Mouse (Mus musculus): ENCODE results near the gene Krt76. TPM values are rescaled to one million over a fixed set of nuclear protein-coding genes. Genes with fewer than 3 reads are reported as not detected.

Krt76 gene
- polyA plus RNA-seq, 1 experiment from 2014 or later = not detected

GRCm38 (mm10) chr15:101855732-101856131, 37.0 kb downstream of the Krt76 start:
- no peak for ATAC-seq (replicated peaks; ENCODE audit: low FRiP score, low TSS enrichment, low read depth)
- 68% methylated on average over 3 of the region's 3 CpGs for WGBS
- Histone ChIP-seq H3K4me3 (ENCODE audit: low read depth, low read length) (no peak overlapping the region), H3K27me3 (replicated peaks; ENCODE audit: control insufficient read depth, insufficient read depth, low read length) (peaks cover 32% of the 10 kb centered on the region), H3K9me3 (ENCODE audit: control insufficient read depth, low read length) (no peaks in the 10 kb centered on the region), H3K4me1 (replicated peaks; ENCODE audit: control insufficient read depth, insufficient read depth, low read length) (no peaks in the 10 kb centered on the region; the same call in 1 of the 2 replicates), H3K27ac (ENCODE audit: low read depth) (no peak overlapping the region), H3K4me2 (ENCODE audit: low read length) (no peak overlapping the region), H3K36me3 (ENCODE audit: control insufficient read depth, insufficient read depth, low read length) (no peaks in the 10 kb centered on the region), H3K9ac (ENCODE audit: low read length) (no peak overlapping the region)
- DNase-seq (ENCODE audit: low spot score) = no peak

- ATAC-seq (replicated peaks; ENCODE audit: low FRiP score, low TSS enrichment, low read depth) = no peak
- Histone ChIP-seq H3K9me3 (ENCODE audit: control insufficient read depth, low read length) (no peaks in the 10 kb centered on the region), H3K9ac (ENCODE audit: low read length) (no peak overlapping the region), H3K4me2 (ENCODE audit: low read length) (no peak overlapping the region), H3K27ac (ENCODE audit: low read depth) (no peak overlapping the region), H3K4me3 (ENCODE audit: low read depth, low read length) (no peak overlapping the region), H3K27me3 (replicated peaks; ENCODE audit: control insufficient read depth, insufficient read depth, low read length) (peaks cover 21% of the 10 kb centered on the region), H3K36me3 (ENCODE audit: control insufficient read depth, insufficient read depth, low read length) (no peaks in the 10 kb centered on the region), H3K4me1 (replicated peaks; ENCODE audit: control insufficient read depth, insufficient read depth, low read length) (no peaks in the 10 kb centered on the region; the same call in 1 of the 2 replicates)
- 14% methylated on average over 5 of the region's 5 CpGs for WGBS
- DNase-seq (ENCODE audit: low spot score) = no peak
Measured at GRCm38 (mm10) chr15:101854294-101854693, 38.4 kb downstream of the Krt76 start.

GRCm38 (mm10) chr15:101852571-101852970, 40.1 kb downstream of the Krt76 start:
- no peak for DNase-seq (ENCODE audit: low spot score)

GRCm38 (mm10) chr15:101850694-101851093, 42.0 kb downstream of the Krt76 start, which contains the start of gene Krt1:
Gene Krt1 (minus strand): TSS chr15:101850794.
- Histone ChIP-seq H3K4me1 (replicated peaks; ENCODE audit: control insufficient read depth, insufficient read depth, low read length) (0 out of 2 replicates have a peak, but pooled peaks cover 3% of the 10 kb centered on the region), H3K27me3 (replicated peaks; ENCODE audit: control insufficient read depth, insufficient read depth, low read length) (0 out of 2 replicates have a peak, but pooled peaks cover 7% of the 10 kb centered on the region), H3K4me2 (ENCODE audit: low read length) (no peak within 1 kb of the TSS), H3K27ac (ENCODE audit: low read depth) (no peak within 1 kb of the TSS), H3K9ac (ENCODE audit: low read length) (no peak within 1 kb of the TSS), H3K36me3 (ENCODE audit: control insufficient read depth, insufficient read depth, low read length) (no peaks in the 10 kb centered on the region), H3K9me3 (ENCODE audit: control insufficient read depth, low read length) (no peaks in the 10 kb centered on the region), H3K4me3 (ENCODE audit: low read depth, low read length) (no peak within 1 kb of the TSS)
- no peak for ATAC-seq (replicated peaks; ENCODE audit: low FRiP score, low TSS enrichment, low read depth)
- WGBS = 71% methylated on average over 6 of the region's 6 CpGs
- no peak for DNase-seq (ENCODE audit: low spot score)

More at GRCm38 (mm10) chr15:101852571-101852970, 40.1 kb downstream of the Krt76 start:
- ATAC-seq (replicated peaks; ENCODE audit: low FRiP score, low TSS enrichment, low read depth) = no peak
- H3K4me1 ChIP-seq (replicated peaks; ENCODE audit: control insufficient read depth, insufficient read depth, low read length) = no peaks in the 10 kb centered on the region
- H3K4me2 ChIP-seq (ENCODE audit: low read length) = no peak overlapping the region
- H3K9ac ChIP-seq (ENCODE audit: low read length) = no peak overlapping the region
- H3K27ac ChIP-seq (ENCODE audit: low read depth) = no peak overlapping the region
- H3K4me3 ChIP-seq (ENCODE audit: low read depth, low read length) = no peak overlapping the region
- 0 out of 2 replicates have a peak, but pooled peaks cover 7% of the 10 kb centered on the region for H3K27me3 ChIP-seq (replicated peaks; ENCODE audit: control insufficient read depth, insufficient read depth, low read length)
- no peaks in the 10 kb centered on the region for H3K36me3 ChIP-seq (ENCODE audit: control insufficient read depth, insufficient read depth, low read length)
- 36% methylated on average over 5 of the region's 5 CpGs for WGBS
- no peaks in the 10 kb centered on the region for H3K9me3 ChIP-seq (ENCODE audit: control insufficient read depth, low read length)

DNA sequence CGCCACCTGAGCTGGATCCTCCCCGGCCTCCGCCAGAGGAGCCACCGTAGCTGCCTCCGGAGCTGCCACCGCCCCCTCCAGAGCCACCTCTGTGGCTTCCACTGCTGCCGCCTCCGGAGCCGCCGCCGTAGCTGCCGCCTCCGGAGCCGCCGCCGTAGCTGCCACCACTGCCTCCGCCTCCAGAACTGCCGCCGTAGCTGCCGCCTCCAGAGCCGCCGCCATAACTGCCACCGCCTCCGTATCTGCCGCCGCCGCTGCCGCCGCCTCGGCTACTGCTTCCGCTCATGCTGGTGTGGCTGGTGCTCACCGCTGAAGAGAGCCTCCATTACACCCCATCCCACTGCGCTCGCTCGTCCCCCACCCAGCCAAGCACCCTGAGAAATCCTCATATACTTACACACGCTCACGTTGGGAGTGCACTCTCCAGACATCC, 46.7 kb downstream of the Krt76 start:
- Histone ChIP-seq H3K4me2 (ENCODE audit: low read length) (peak overlapping the region; percentile 81), H3K9me3 (ENCODE audit: control insufficient read depth, low read length) (no peaks in the 10 kb centered on the region), H3K27me3 (replicated peaks; ENCODE audit: control insufficient read depth, insufficient read depth, low read length) (no peaks in the 10 kb centered on the region), H3K9ac (ENCODE audit: low read length) (peak overlapping the region; percentile 55), H3K4me3 (ENCODE audit: low read depth, low read length) (peak overlapping the region; percentile 39), H3K27ac (ENCODE audit: low read depth) (no peak overlapping the region), H3K4me1 (replicated peaks; ENCODE audit: control insufficient read depth, insufficient read depth, low read length) (0 out of 2 replicates have a peak, but pooled peaks cover 6% of the 10 kb centered on the region), H3K36me3 (ENCODE audit: control insufficient read depth, insufficient read depth, low read length) (no peaks in the 10 kb centered on the region)
- DNase-seq (ENCODE audit: low spot score) = peak; percentile 74
- WGBS = under 1% methylated on average over 36 of the region's 37 CpGs
- ATAC-seq (replicated peaks; ENCODE audit: low FRiP score, low TSS enrichment, low read depth) = 0 out of 2 replicates have a peak, but pooled peaks have one; percentile 12

DNA sequence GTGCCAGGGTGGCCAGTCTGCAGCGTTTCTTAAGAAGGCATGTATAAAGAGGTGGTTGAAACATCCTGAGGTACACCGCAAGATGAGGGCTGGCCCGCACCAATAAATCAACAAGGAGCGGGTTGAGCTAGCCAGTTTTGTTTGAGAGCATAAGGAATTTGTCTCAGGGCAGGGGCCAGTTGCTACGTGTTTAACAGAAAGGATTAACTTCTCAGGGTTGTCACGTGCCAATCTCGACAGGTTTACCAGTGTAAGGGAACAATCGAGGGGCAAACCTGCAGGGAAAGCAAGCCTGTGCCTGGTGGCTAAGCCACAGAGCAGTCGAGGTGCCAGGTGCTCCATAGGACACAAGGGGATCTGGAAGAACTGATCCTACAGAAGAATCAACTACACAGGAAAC, 49.5 kb downstream of the Krt76 start:
- WGBS = 54% methylated on average over 9 of the region's 9 CpGs

GRCm38 (mm10) chr15:101834784-101835328, 57.9 kb downstream of the Krt76 start:
- ATAC-seq (replicated peaks; ENCODE audit: low FRiP score, low TSS enrichment, low read depth) (no peak), DNase-seq (ENCODE audit: low spot score) (no peak)
- no peak overlapping the region for H3K4me3 ChIP-seq (ENCODE audit: low read depth, low read length)
- H3K9ac ChIP-seq (ENCODE audit: low read length) = no peak overlapping the region
- no peaks in the 10 kb centered on the region for H3K36me3 ChIP-seq (ENCODE audit: control insufficient read depth, insufficient read depth, low read length)
- no peak overlapping the region for H3K4me2 ChIP-seq (ENCODE audit: low read length)
- no peaks in the 10 kb centered on the region; the same call in 1 of the 2 replicates for H3K4me1 ChIP-seq (replicated peaks; ENCODE audit: control insufficient read depth, insufficient read depth, low read length)
- 64% methylated on average over 5 of the region's 5 CpGs for WGBS
- no peaks in the 10 kb centered on the region for H3K9me3 ChIP-seq (ENCODE audit: control insufficient read depth, low read length)
- no peak overlapping the region for H3K27ac ChIP-seq (ENCODE audit: low read depth)
- no peaks in the 10 kb centered on the region for H3K27me3 ChIP-seq (replicated peaks; ENCODE audit: control insufficient read depth, insufficient read depth, low read length)

More for the DNA sequence above, 49.5 kb downstream of the Krt76 start:
- no peaks in the 10 kb centered on the region for H3K36me3 ChIP-seq (ENCODE audit: control insufficient read depth, insufficient read depth, low read length)
- no peak overlapping the region for H3K27ac ChIP-seq (ENCODE audit: low read depth)
- H3K27me3 ChIP-seq (replicated peaks; ENCODE audit: control insufficient read depth, insufficient read depth, low read length) = no peaks in the 10 kb centered on the region
- DNase-seq (ENCODE audit: low spot score) = no peak
- 0 out of 2 replicates have a peak, but pooled peaks cover 6% of the 10 kb centered on the region for H3K4me1 ChIP-seq (replicated peaks; ENCODE audit: control insufficient read depth, insufficient read depth, low read length)
- H3K4me2 ChIP-seq (ENCODE audit: low read length) = no peak overlapping the region
- no peak overlapping the region for H3K9ac ChIP-seq (ENCODE audit: low read length)
- no peak overlapping the region for H3K4me3 ChIP-seq (ENCODE audit: low read depth, low read length)
- ATAC-seq (replicated peaks; ENCODE audit: low FRiP score, low TSS enrichment, low read depth) = no peak
- no peaks in the 10 kb centered on the region for H3K9me3 ChIP-seq (ENCODE audit: control insufficient read depth, low read length)

Measured in intestine, embryonic 14.5 days (tissue).